Comparison of ENCODE assay signal across 8 mouse cellular contexts in the genomic region with DNA sequence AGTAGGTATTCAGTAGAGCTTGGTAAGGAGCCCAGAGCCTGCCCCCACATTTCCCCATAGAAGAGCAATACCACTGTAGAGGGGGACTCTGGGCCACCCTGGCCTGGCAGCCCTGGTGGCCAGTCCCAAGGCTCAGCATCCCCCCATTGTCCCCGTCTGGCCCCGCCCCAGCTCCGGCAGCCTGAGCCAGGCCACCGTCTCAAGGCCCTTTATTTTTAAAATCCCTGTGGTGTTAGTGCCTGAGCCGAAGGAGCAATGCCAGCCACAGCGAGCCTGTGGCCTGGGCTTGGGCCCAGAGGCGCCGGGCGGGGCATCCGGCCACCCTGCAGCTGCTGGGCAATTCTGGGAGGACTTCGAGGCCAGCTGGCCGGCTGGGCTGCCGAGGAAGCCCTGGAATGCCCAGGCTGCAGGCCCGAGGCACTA. TPM values are rescaled to one million over a fixed set of nuclear protein-coding genes. Genes with fewer than 3 reads are reported as not detected.
DNase-seq lines count a peak whose midpoint lies in the region; ATAC-seq and TF ChIP-seq lines count a peak whose summit lies in the region.

No protein-coding gene starts in this region.

- ATAC-seq in hindbrain, embryonic 14.5 days (ENCODE audit: low FRiP score), result peak; percentile 74
- ATAC-seq in megakaryocyte progenitor cell, adult 5-6 weeks (replicated peaks; ENCODE audit: poor library complexity), result no peak

- DNase-seq in adipocyte (ENCODE audit: low spot score), result peak; percentile 84
- DNase-seq in cerebellum, postnatal 25 days, result peak; percentile 64 to 77
- peak; percentile 95 for DNase-seq in gastrocnemius, adult 2 months
- DNase-seq in hindbrain, embryonic 14.5 days (ENCODE audit: low spot score), result peak; percentile 53
- DNase-seq in left cerebral cortex, adult 11 months (ENCODE audit: low spot score), result peak; percentile 68
- DNase-seq in lung, postnatal 14 days, result peak; percentile 86
- peak; percentile 85 for DNase-seq in skeletal muscle tissue, adult 2 months (ENCODE audit: low read depth, low spot score)

- intact Hi-C loops in gastrocnemius, adult 2 months (cut with DNase I), result loop anchor here (1.0 kb wide), 1 partner anchor 46 kb away; no protein-coding TSS in a partner anchor

- H3K9ac ChIP-seq in hindbrain, embryonic 14.5 days, result 0 out of 2 replicates have a peak overlapping the region, but pooled peaks have one; percentile 7

- no peaks in the 10 kb centered on the region for H3K27me3 ChIP-seq in hindbrain, embryonic 14.5 days (ENCODE audit: control insufficient read depth, insufficient read depth, low read length)

- peak overlapping the region; percentile 86 for H3K27ac ChIP-seq in gastrocnemius, adult 2 months
- peak overlapping the region; percentile 62 for H3K27ac ChIP-seq in hindbrain, embryonic 14.5 days

- H3K36me3 ChIP-seq in hindbrain, embryonic 14.5 days (replicated peaks; ENCODE audit: control insufficient read depth, insufficient read depth), result no peaks in the 10 kb centered on the region

- H3K4me3 ChIP-seq in gastrocnemius, adult 2 months, result peak overlapping the region; percentile 61
- H3K4me3 ChIP-seq in hindbrain, embryonic 14.5 days (replicated peaks; ENCODE audit: low read length), result no peak overlapping the region

- 4% methylated on average over 14 of the region's 14 CpGs for WGBS in hindbrain, embryonic 14.5 days

- H3K4me1 ChIP-seq in hindbrain, embryonic 14.5 days (replicated peaks; ENCODE audit: control insufficient read depth, insufficient read depth, low read length), result peaks cover 17% of the 10 kb centered on the region

- H3K4me2 ChIP-seq in hindbrain, embryonic 14.5 days (replicated peaks), result no peak overlapping the region

- peak; percentile 3; the same call in 1 of the 2 replicates for TF ChIP-seq CTCF in gastrocnemius, adult 2 months (IDR thresholded peaks at IDR 0.05)

- no peaks in the 10 kb centered on the region for H3K9me3 ChIP-seq in hindbrain, embryonic 14.5 days (ENCODE audit: control insufficient read depth, low read length)

RNA-seq across cellular contexts. Expression of a gene that starts 9.7 kb away (rescaled TPM):
- total RNA-seq in gastrocnemius, adult 2 months (2021), result 1 to 10 TPM; 8.5 to 10.0 TPM
- 10.7 and 11.2 TPM in 2 replicates for polyA plus RNA-seq in hindbrain, embryonic 14.5 days (2014; fragmentation: Nextera tagmentation; extraction: Ambion mirVana)
- not detected in 2 replicates for total RNA-seq in megakaryocyte progenitor cell, adult 5-6 weeks (2015)
- total RNA-seq in megakaryocyte progenitor cell, adult 5-6 weeks (2017), result not detected in 2 replicates

RNA-seq across cellular contexts. Expression of a gene that starts 22.6 kb away (rescaled TPM):
- total RNA-seq in gastrocnemius, adult 2 months (2021), result not detected
- not detected in 2 replicates for polyA plus RNA-seq in hindbrain, embryonic 14.5 days (2014; fragmentation: Nextera tagmentation; extraction: Ambion mirVana)
- total RNA-seq in megakaryocyte progenitor cell, adult 5-6 weeks (2015), result not detected in 2 replicates
- not detected in 2 replicates for total RNA-seq in megakaryocyte progenitor cell, adult 5-6 weeks (2017)

RNA-seq across cellular contexts. Expression of a gene that starts 29.9 kb away (rescaled TPM):
- total RNA-seq in gastrocnemius, adult 2 months (2021), result 1 to 10 TPM; 6.1 to 6.8 TPM
- 2.5 and 2.6 TPM in 2 replicates for polyA plus RNA-seq in hindbrain, embryonic 14.5 days (2014; fragmentation: Nextera tagmentation; extraction: Ambion mirVana)
- 0.20 and 0.78 TPM in 2 replicates for total RNA-seq in megakaryocyte progenitor cell, adult 5-6 weeks (2015)
- total RNA-seq in megakaryocyte progenitor cell, adult 5-6 weeks (2017), result 0.12 and 0.14 TPM in 2 replicates

RNA-seq across cellular contexts. Expression of a gene that starts 44.3 kb away (rescaled TPM):
- 10 to 100 TPM; 43.1 to 45.7 TPM for total RNA-seq in gastrocnemius, adult 2 months (2021)
- polyA plus RNA-seq in hindbrain, embryonic 14.5 days (2014; fragmentation: Nextera tagmentation; extraction: Ambion mirVana), result 40.1 and 43.0 TPM in 2 replicates
- 27.8 and 28.9 TPM in 2 replicates for total RNA-seq in megakaryocyte progenitor cell, adult 5-6 weeks (2015)
- 15.4 and 20.1 TPM in 2 replicates for total RNA-seq in megakaryocyte progenitor cell, adult 5-6 weeks (2017)

RNA-seq across cellular contexts. Expression of a gene that starts 59.4 kb away (rescaled TPM):
- total RNA-seq in gastrocnemius, adult 2 months (2021), result 1 to 10 TPM; 2.6 to 3.1 TPM
- polyA plus RNA-seq in hindbrain, embryonic 14.5 days (2014; fragmentation: Nextera tagmentation; extraction: Ambion mirVana), result 11.7 and 12.5 TPM in 2 replicates
- 13.3 and 13.6 TPM in 2 replicates for total RNA-seq in megakaryocyte progenitor cell, adult 5-6 weeks (2015)
- 10.0 and 10.5 TPM in 2 replicates for total RNA-seq in megakaryocyte progenitor cell, adult 5-6 weeks (2017)

Comparison
In these comparisons a context has a peak if more than half of its experiments do, and no peak if none do; other contexts are left out.
1. RNA of a gene that starts 9.7 kb away (total RNA-seq): 8.5 to 10.0 TPM in gastrocnemius, adult 2 months; not detected in megakaryocyte progenitor cell, adult 5-6 weeks; every median in the first group is over 4 times any median in the second.
2. Peak in every context shown above with its lines, with median percentiles within 50 percentile points of each other: DNase-seq.